Mouse (Mus musculus) kidney, adult 2 months (tissue): Measurements from ENCODE around the gene P3h3.

Experiments
- CTCF ChIP-seq: fragments of 200-500 bp; conservative IDR thresholded peaks from 2 replicates; pipeline ENCODE4 v1.5.1; 2011; ENCODE audit warnings: low read depth, mild to moderate bottlenecking, control low read depth, low read length, moderate library complexity, mixed read lengths; ENCODE audit not compliant: insufficient read depth, insufficient read length
- POLR2A ChIP-seq: fragments of 200-500 bp; IDR thresholded peaks from one replicate; pipeline ENCODE4 v1.6.1; 2011; ENCODE audit warnings: low read depth, low read length, control low read depth

GRCm38 (mm10) chr6:124812848-124813247 is 44.7 kb downstream of the P3h3 start:
- no peak for TF ChIP-seq POLR2A
- TF ChIP-seq CTCF, result no peak
